28 mouse cellular contexts compared by ENCODE assay signal in the genomic region with DNA sequence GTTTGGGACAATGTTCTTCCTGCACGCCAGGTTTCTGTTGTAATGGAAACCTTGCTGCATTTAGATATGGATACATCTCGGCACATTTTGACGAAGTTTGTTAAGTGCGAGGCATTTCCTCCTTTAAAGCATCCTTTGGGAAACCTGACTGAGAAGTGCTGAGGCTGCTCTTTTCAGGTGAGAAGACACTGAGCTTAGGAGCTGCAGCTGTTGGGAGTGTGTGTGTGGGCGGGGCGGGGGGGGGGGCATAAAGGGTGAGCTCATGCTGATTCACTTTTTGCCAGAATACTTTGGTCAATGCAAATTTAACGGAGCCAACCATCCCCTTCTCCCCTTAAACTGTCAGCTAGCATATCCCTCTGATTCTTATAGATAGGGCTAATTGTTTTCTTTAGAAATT.
DNase-seq lines count a peak whose midpoint lies in the region; ATAC-seq and TF ChIP-seq lines count a peak whose summit lies in the region.
"Had no signal": no experiment of that assay in that cellular context is flagged by ENCODE, and none has a peak within 500 bp of the region (broad histone marks: within the 10 kb centered on the region; RNA-seq: fewer than 3 reads in every experiment).

No protein-coding gene starts in this region.

- no peak for TF ChIP-seq EP300 in CH12.LX (IDR thresholded peaks at IDR 0.05; ENCODE audit: low read length)

- H3K4me2 ChIP-seq in CH12.LX (ENCODE audit: insufficient read depth, low read depth, poor library complexity, severe bottlenecking) (peak overlapping the region; percentile 71; the same call in 1 of the 2 replicates), myocyte (ENCODE audit: low read depth) (peak overlapping the region; percentile 51)
- H3K4me2 ChIP-seq: embryonic facial prominence, embryonic 12.5 days; forebrain, embryonic 12.5 days; forebrain, embryonic 15.5 days; heart, embryonic 13.5 days; hindbrain, embryonic 14.5 days had no signal

- H3K79me2 ChIP-seq in CH12.LX (replicated peaks; ENCODE audit: control insufficient read depth, extremely low read depth, insufficient read depth, poor library complexity, severe bottlenecking): no peaks in the 10 kb centered on the region
- H3K79me2 ChIP-seq in myocyte (ENCODE audit: control insufficient read depth, insufficient read depth): no peaks in the 10 kb centered on the region

- H3K4me3 ChIP-seq in CH12.LX (replicated peaks in 1 of 3; ENCODE audit: low read depth in 2 of 3, low read length in 2 of 3, poor library complexity in 1 of 3) (no peak overlapping the region), myocyte (no peak overlapping the region)
- H3K4me3 ChIP-seq: embryonic facial prominence, embryonic 12.5 days; erythroblast, embryonic 14.5 days; forebrain, embryonic 12.5 days; forebrain, embryonic 15.5 days; gastrocnemius, adult 2 months; heart, embryonic 10.5 days; heart, embryonic 13.5 days had no signal

- dilution Hi-C loops in CH12.LX (cut with MboI; ENCODE audit: extremely low pct_ligation_motif_present, extremely low pct_unique_long_range_greater_than_20kb, low sequenced_read_pairs): no loop called here

- no peak overlapping the region for H3K9ac ChIP-seq in CH12.LX (ENCODE audit: insufficient read depth, low read depth)
- H3K9ac ChIP-seq: embryonic facial prominence, embryonic 12.5 days; forebrain, embryonic 12.5 days; forebrain, embryonic 15.5 days; heart, embryonic 13.5 days; hindbrain, embryonic 14.5 days had no signal

- 0 out of 2 replicates have a peak, but pooled peaks have one; percentile 22 for ATAC-seq in frontal cortex, adult (ENCODE audit: low TSS enrichment)
- ATAC-seq: forebrain, embryonic 15.5 days; hindbrain, postnatal 0 days; inflammation-experienced regulatory T-cells, adult 6 months; intestine, embryonic 16.5 days; Patski had no signal

- DNase-seq in frontal cortex, postnatal 10 days (ENCODE audit: low spot score in 2 of 2): no peak
- peak; percentile 46 for DNase-seq in CH12.LX (ENCODE audit: extremely low read depth)
- DNase-seq in retina, embryonic 14.5 days (ENCODE audit: low spot score): no peak
- no peak for DNase-seq in adrenal gland, postnatal 10 days
- DNase-seq: adrenal gland, postnatal 36 days; cerebellum, adult 18-20 months; cerebellum, adult 9-10 months; cerebellum, postnatal 14 days; gastrocnemius, adult 2 months; gastrocnemius, postnatal 25 days; heart, adult 18-20 months; heart, postnatal 14 days; heart, postnatal 4 days; kidney, adult 18-20 months; kidney, adult 9 months had no signal

- H3ac ChIP-seq in myocyte (ENCODE audit: control insufficient read depth, insufficient read length): no peak overlapping the region

- H3K27me3 ChIP-seq in CH12.LX (replicated peaks) (no peaks in the 10 kb centered on the region), myocyte (ENCODE audit: control insufficient read depth, insufficient read depth, insufficient read length) (no peaks in the 10 kb centered on the region)
- H3K27me3 ChIP-seq: embryonic facial prominence, embryonic 12.5 days; forebrain, embryonic 15.5 days; heart, embryonic 13.5 days; Patski had no signal

- no peak for TF ChIP-seq POLR2A in CH12.LX (IDR thresholded peaks at IDR 0.05; ENCODE audit: low read depth, low read length)
- TF ChIP-seq POLR2A in myocyte (IDR thresholded peaks at IDR 0.05; ENCODE audit: insufficient read length, low read depth): no peak

- H3K36me3 ChIP-seq in CH12.LX (replicated peaks in 1 of 2; ENCODE audit: control insufficient read depth in 1 of 2, insufficient read depth in 1 of 2, low read length in 1 of 2) (no peaks in the 10 kb centered on the region), myocyte (ENCODE audit: control insufficient read depth, insufficient read depth) (no peaks in the 10 kb centered on the region)
- H3K36me3 ChIP-seq: embryonic facial prominence, embryonic 12.5 days; forebrain, embryonic 12.5 days; forebrain, embryonic 15.5 days; heart, embryonic 10.5 days; heart, embryonic 13.5 days had no signal

- H3K9me3 ChIP-seq in CH12.LX (replicated peaks; ENCODE audit: low read length): no peaks in the 10 kb centered on the region
- H3K9me3 ChIP-seq: embryonic facial prominence, embryonic 12.5 days; forebrain, embryonic 12.5 days; forebrain, embryonic 15.5 days; heart, embryonic 10.5 days; heart, embryonic 13.5 days had no signal

- in situ Hi-C loops in CH12.LX (cut with MboI; ENCODE audit: low pct_ligation_motif_present, low pct_unique_long_range_greater_than_20kb, low sequenced_read_pairs): no loop called here

- H3K27ac ChIP-seq in CH12.LX (ENCODE audit: insufficient read depth, low read depth): no peak overlapping the region
- H3K27ac ChIP-seq: embryonic facial prominence, embryonic 12.5 days; forebrain, embryonic 12.5 days; forebrain, embryonic 15.5 days; gastrocnemius, adult 2 months; heart, embryonic 10.5 days; heart, embryonic 13.5 days; hindbrain, postnatal 0 days had no signal

- TF ChIP-seq RAD21 in CH12.LX (IDR thresholded peaks at IDR 0.05; ENCODE audit: low read depth, low read length): no peak

- H3K4me1 ChIP-seq in CH12.LX (ENCODE audit: control insufficient read depth in 1 of 2, insufficient read depth in 2 of 2): peaks cover 7 to 34% of the 10 kb centered on the region in 2 experiments; a peak in 3 of 4 replicates

- TF ChIP-seq CTCF in CH12.LX (conservative IDR thresholded peaks at IDR 0.05 in 1 of 2, IDR thresholded peaks at IDR 0.05 in 1 of 2; ENCODE audit: low read depth in 2 of 2, low read length in 2 of 2): no peak

TF ChIP-seq in CH12.LX, 34 proteins besides CTCF, POLR2A, EP300 and RAD21:
- TF ChIP-seq SIN3A (IDR thresholded peaks at IDR 0.05; ENCODE audit: low read length) (no peak), MAFK (IDR thresholded peaks at IDR 0.05; ENCODE audit: insufficient replicate concordance, low read length) (peak; percentile 91), ETS1 (conservative IDR thresholded peaks at IDR 0.05; ENCODE audit: low read depth, low read length) (peak; percentile 58)

TF ChIP-seq in myocyte, 11 proteins besides CTCF, POLR2A, EP300 and RAD21:
- TF ChIP-seq POLR2AphosphoS2 (IDR thresholded peaks at IDR 0.05; ENCODE audit: insufficient read length, low read depth) (no peak), MYOG (IDR thresholded peaks at IDR 0.05; ENCODE audit: control insufficient read depth in 1 of 3, insufficient read depth in 1 of 3, insufficient read length in 2 of 3, low read depth in 2 of 3) (peak in 1 of 3 experiments; percentile 44), MYOD1 (IDR thresholded peaks at IDR 0.05; ENCODE audit: control insufficient read depth in 1 of 3, insufficient read length in 2 of 3, low read depth in 2 of 3) (peak in 2 of 3 experiments; percentile 73 to 77)
